Mouse (Mus musculus): ENCODE data around the gene Phactr3.

- TF ChIP-seq POLR2A (IDR thresholded peaks at IDR 0.05; ENCODE audit: borderline replicate concordance, extremely low read depth, low read depth, low read length) (no peak), CTCF (IDR thresholded peaks at IDR 0.05; ENCODE audit: insufficient read depth, low read length) (no peak)
These were observed 220.3 kb downstream of the Phactr3 start for GRCm38 (mm10) chr2:178339044-178339443.

All from lung, adult 2 months (tissue).